14 mouse cellular contexts compared by ENCODE assay signal in the genomic region with DNA sequence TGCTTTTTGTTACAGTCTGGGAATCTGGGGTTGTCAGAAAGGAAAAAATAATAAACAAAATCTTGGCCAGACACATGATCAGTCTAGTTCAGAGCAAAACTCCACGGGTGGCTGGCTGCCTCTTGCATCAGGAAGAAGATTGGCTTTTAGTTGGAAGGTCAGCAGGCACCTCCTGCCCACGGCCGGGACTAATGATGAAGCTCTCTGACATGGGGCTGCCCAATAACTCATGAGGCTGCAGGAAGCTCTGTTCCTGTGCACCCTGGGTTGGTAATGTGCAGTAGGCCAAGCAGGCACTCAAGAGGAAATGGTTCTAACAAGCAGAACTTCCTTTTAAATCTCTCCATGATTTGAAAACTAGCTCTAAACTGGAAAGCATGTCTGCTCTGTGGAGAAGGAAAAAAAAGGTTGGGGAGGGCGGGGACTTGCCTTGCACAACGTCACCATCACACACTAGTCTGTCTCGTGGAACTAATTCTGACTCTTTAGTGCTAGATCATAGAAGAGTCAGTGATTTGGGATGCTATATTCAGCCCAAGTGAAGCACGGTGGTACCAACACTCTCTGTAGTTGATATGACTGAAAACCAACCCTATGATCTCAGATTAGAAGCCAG.
DNase-seq lines count a peak whose midpoint lies in the region; ATAC-seq and TF ChIP-seq lines count a peak whose summit lies in the region.
"Had no signal": no experiment of that assay in that cellular context is flagged by ENCODE, and none has a peak within 500 bp of the region (broad histone marks: within the 10 kb centered on the region; RNA-seq: fewer than 3 reads in every experiment).

No protein-coding gene starts in this region.

- peak; percentile 37 for ATAC-seq in lung, embryonic 15.5 days (ENCODE audit: borderline replicate concordance, extremely low read depth, low FRiP score, low TSS enrichment)
- ATAC-seq in embryonic facial prominence, embryonic 13.5 days (ENCODE audit: insufficient number of reproducible peaks, insufficient read depth, low FRiP score, low TSS enrichment, low read depth), result no peak
- peak; percentile 29; the same call in 1 of the 2 replicates for ATAC-seq in kidney, postnatal 0 days (replicated peaks; ENCODE audit: low FRiP score, low read depth)
- no peak for ATAC-seq in midbrain, embryonic 13.5 days
- ATAC-seq in midbrain, postnatal 0 days (ENCODE audit: low FRiP score), result no peak
- ATAC-seq: forebrain, postnatal 0 days had no signal

- no peak for TF ChIP-seq POLR2A in lung, adult 2 months (IDR thresholded peaks at IDR 0.05; ENCODE audit: borderline replicate concordance, extremely low read depth, low read depth, low read length)

- no peaks in the 10 kb centered on the region for H3K27me3 ChIP-seq in lung, embryonic 15.5 days
- no peaks in the 10 kb centered on the region for H3K27me3 ChIP-seq in embryonic facial prominence, embryonic 13.5 days
- H3K27me3 ChIP-seq in kidney, postnatal 0 days (ENCODE audit: insufficient read depth, low read length), result no peaks in the 10 kb centered on the region
- peaks cover 4% of the 10 kb centered on the region; the same call in 1 of the 2 replicates for H3K27me3 ChIP-seq in midbrain, embryonic 13.5 days
- H3K27me3 ChIP-seq in midbrain, postnatal 0 days (ENCODE audit: insufficient read depth, low read length), result no peaks in the 10 kb centered on the region

- no peak overlapping the region for H3K9ac ChIP-seq in lung, embryonic 15.5 days
- H3K9ac ChIP-seq in embryonic facial prominence, embryonic 13.5 days, result no peak overlapping the region
- H3K9ac ChIP-seq in kidney, postnatal 0 days (ENCODE audit: low read depth, low read length), result no peak overlapping the region
- no peak overlapping the region for H3K9ac ChIP-seq in midbrain, embryonic 13.5 days (replicated peaks)
- H3K9ac ChIP-seq in midbrain, postnatal 0 days (replicated peaks; ENCODE audit: low read length, poor library complexity, severe bottlenecking), result no peak overlapping the region
- H3K9ac ChIP-seq: forebrain, postnatal 0 days had no signal

- H3K9me3 ChIP-seq in lung, embryonic 15.5 days, result no peaks in the 10 kb centered on the region
- H3K9me3 ChIP-seq in embryonic facial prominence, embryonic 13.5 days, result no peaks in the 10 kb centered on the region
- no peaks in the 10 kb centered on the region for H3K9me3 ChIP-seq in kidney, postnatal 0 days (replicated peaks; ENCODE audit: low read length)
- no peaks in the 10 kb centered on the region for H3K9me3 ChIP-seq in midbrain, embryonic 13.5 days
- no peaks in the 10 kb centered on the region for H3K9me3 ChIP-seq in midbrain, postnatal 0 days (ENCODE audit: low read length)

- no peak for TF ChIP-seq CTCF in lung, adult 2 months (IDR thresholded peaks at IDR 0.05; ENCODE audit: insufficient read depth, low read length)
- no peak for TF ChIP-seq CTCF in kidney, postnatal 0 days (IDR thresholded peaks at IDR 0.05; ENCODE audit: low read depth)
- no peak for TF ChIP-seq CTCF in midbrain, postnatal 0 days (IDR thresholded peaks at IDR 0.05)

- peaks cover 28% of the 10 kb centered on the region for H3K4me1 ChIP-seq in lung, embryonic 15.5 days
- peaks cover 3% of the 10 kb centered on the region; the same call in 1 of the 2 replicates for H3K4me1 ChIP-seq in lung, adult 2 months (ENCODE audit: control insufficient read depth, insufficient read depth, low read length)
- H3K4me1 ChIP-seq in embryonic facial prominence, embryonic 13.5 days, result peaks cover 55% of the 10 kb centered on the region
- peaks cover 14% of the 10 kb centered on the region for H3K4me1 ChIP-seq in kidney, postnatal 0 days (replicated peaks; ENCODE audit: insufficient read depth, low read length)
- no peaks in the 10 kb centered on the region for H3K4me1 ChIP-seq in midbrain, embryonic 13.5 days (replicated peaks)
- no peaks in the 10 kb centered on the region for H3K4me1 ChIP-seq in midbrain, postnatal 0 days (ENCODE audit: insufficient read depth, low read length)

- no peak for DNase-seq in lung, adult 2 months
- DNase-seq in kidney, postnatal 0 days (ENCODE audit: low spot score), result peak; percentile 76
- DNase-seq in naive thymus-derived CD4-positive, alpha-beta T cell, adult 2 months (ENCODE audit: low read depth), result peak; percentile 10
- DNase-seq in testis, postnatal 10 days (ENCODE audit: low spot score), result no peak
- DNase-seq in midbrain, postnatal 0 days (ENCODE audit: low spot score), result no peak
- DNase-seq: cerebellum, postnatal 36 days; forebrain, postnatal 0 days; spleen, adult 18-20 months; thymus, postnatal 25 days had no signal

- H3K36me3 ChIP-seq in lung, embryonic 15.5 days, result no peaks in the 10 kb centered on the region
- no peaks in the 10 kb centered on the region for H3K36me3 ChIP-seq in embryonic facial prominence, embryonic 13.5 days
- H3K36me3 ChIP-seq in kidney, postnatal 0 days (ENCODE audit: insufficient read depth, low read length), result no peaks in the 10 kb centered on the region
- H3K36me3 ChIP-seq in midbrain, embryonic 13.5 days, result no peaks in the 10 kb centered on the region
- H3K36me3 ChIP-seq in midbrain, postnatal 0 days (ENCODE audit: insufficient read depth, low read length), result no peaks in the 10 kb centered on the region

- 36% methylated on average over 7 of the region's 7 CpGs for WGBS in lung, embryonic 15.5 days
- WGBS in lung, adult 2 months, result 36% methylated on average over 7 of the region's 7 CpGs
- WGBS in embryonic facial prominence, embryonic 13.5 days, result 48% methylated on average over 7 of the region's 7 CpGs
- WGBS in kidney, postnatal 0 days, result 21% methylated on average over 7 of the region's 7 CpGs
- WGBS in midbrain, embryonic 13.5 days, result 73% methylated on average over 7 of the region's 7 CpGs
- 79% methylated on average over 7 of the region's 7 CpGs for WGBS in midbrain, postnatal 0 days

- no peak overlapping the region for H3K4me2 ChIP-seq in lung, embryonic 15.5 days
- H3K4me2 ChIP-seq in embryonic facial prominence, embryonic 13.5 days, result no peak overlapping the region
- H3K4me2 ChIP-seq in kidney, postnatal 0 days (ENCODE audit: low read length), result no peak overlapping the region
- no peak overlapping the region for H3K4me2 ChIP-seq in midbrain, embryonic 13.5 days (replicated peaks)
- H3K4me2 ChIP-seq in midbrain, postnatal 0 days (ENCODE audit: low read depth, low read length, poor library complexity, severe bottlenecking), result no peak overlapping the region

- no peak overlapping the region for H3K4me3 ChIP-seq in lung, embryonic 15.5 days
- no peak overlapping the region for H3K4me3 ChIP-seq in lung, adult 2 months (replicated peaks; ENCODE audit: extremely low read depth, low read depth, low read length)
- H3K4me3 ChIP-seq in embryonic facial prominence, embryonic 13.5 days, result no peak overlapping the region
- no peak overlapping the region for H3K4me3 ChIP-seq in kidney, postnatal 0 days (replicated peaks; ENCODE audit: low read depth, low read length)
- no peak overlapping the region for H3K4me3 ChIP-seq in midbrain, embryonic 13.5 days (replicated peaks)
- H3K4me3 ChIP-seq in midbrain, postnatal 0 days (ENCODE audit: low read depth, low read length), result no peak overlapping the region
- H3K4me3 ChIP-seq: left cerebral cortex, adult 2 months had no signal

- H3K27ac ChIP-seq in lung, embryonic 15.5 days, result peak overlapping the region; percentile 29; the same call in 1 of the 2 replicates
- H3K27ac ChIP-seq in embryonic facial prominence, embryonic 13.5 days, result peak overlapping the region; percentile 55
- peak overlapping the region; percentile 54; the same call in 1 of the 2 replicates for H3K27ac ChIP-seq in kidney, postnatal 0 days
- no peak overlapping the region for H3K27ac ChIP-seq in midbrain, embryonic 13.5 days
- no peak overlapping the region for H3K27ac ChIP-seq in midbrain, postnatal 0 days (ENCODE audit: low read depth, low read length)
- H3K27ac ChIP-seq: left cerebral cortex, adult 2 months; macrophage had no signal

Comparison
In these comparisons a context has a peak if more than half of its experiments do, and no peak if none do; other contexts are left out.
1. ATAC-seq: peak in lung, embryonic 15.5 days (single experiment) and kidney, postnatal 0 days (single experiment); none in embryonic facial prominence, embryonic 13.5 days (single experiment), midbrain, embryonic 13.5 days (single experiment) and midbrain, postnatal 0 days (single experiment).
2. H3K27ac ChIP-seq: peak in lung, embryonic 15.5 days (single experiment), embryonic facial prominence, embryonic 13.5 days (single experiment) and kidney, postnatal 0 days (single experiment); none in midbrain, embryonic 13.5 days (single experiment) and midbrain, postnatal 0 days (single experiment).
3. DNase-seq: peak in kidney, postnatal 0 days (single experiment) and naive thymus-derived CD4-positive, alpha-beta T cell, adult 2 months (single experiment); none in lung, adult 2 months (single experiment), testis, postnatal 10 days (single experiment) and midbrain, postnatal 0 days (single experiment).